Mouse (Mus musculus) myocyte (in vitro differentiated cells): ENCODE measurements around the gene Tdgf1.

Experiments
- CEBPB ChIP-seq: IDR thresholded peaks from 2 replicates; pipeline ENCODE4 v1.6.1; 2011; ENCODE audit warnings: mild to moderate bottlenecking, moderate library complexity; ENCODE audit not compliant: poor library complexity, insufficient read depth, severe bottlenecking
- E2F4 ChIP-seq: IDR thresholded peaks from one replicate; pipeline ENCODE4 v1.6.1; 2011; ENCODE audit warnings: mild to moderate bottlenecking, control low read depth, moderate library complexity; ENCODE audit not compliant: insufficient read depth
- MAX ChIP-seq: IDR thresholded peaks from one replicate; pipeline ENCODE4 v1.6.1; 2011; ENCODE audit warnings: low read depth, mild to moderate bottlenecking, control low read depth
- MYOG ChIP-seq, 3 experiments: IDR thresholded peaks; one replicate each; pipeline ENCODE4 v1.6.1; 2011; ENCODE audit warnings: control low read depth in 2 of 3, low read depth in 2 of 3, mild to moderate bottlenecking in 2 of 3; ENCODE audit not compliant: insufficient read length in 2 of 3, control insufficient read depth in 1 of 3, insufficient read depth in 1 of 3
- POLR2A ChIP-seq: IDR thresholded peaks from one replicate; pipeline ENCODE4 v1.6.1; 2011; ENCODE audit warnings: low read depth, mild to moderate bottlenecking, control low read depth, moderate library complexity; ENCODE audit not compliant: insufficient read length
- POLR2AphosphoS2 ChIP-seq: IDR thresholded peaks from one replicate; pipeline ENCODE4 v1.6.1; 2011; ENCODE audit warnings: low read depth, control low read depth; ENCODE audit not compliant: insufficient read length
- SRF ChIP-seq: IDR thresholded peaks from one replicate; pipeline ENCODE4 v1.6.1; 2011; ENCODE audit warnings: low read depth; ENCODE audit not compliant: control insufficient read depth, insufficient read length
- TCF12 ChIP-seq: IDR thresholded peaks from one replicate; pipeline ENCODE4 v1.6.1; 2011; ENCODE audit warnings: mild to moderate bottlenecking, control low read depth; ENCODE audit not compliant: poor library complexity, insufficient read depth, severe bottlenecking
- TCF3 ChIP-seq: IDR thresholded peaks from one replicate; pipeline ENCODE4 v1.6.1; 2011; ENCODE audit warnings: low read depth, control low read depth; ENCODE audit not compliant: insufficient read length
- USF1 ChIP-seq: IDR thresholded peaks from one replicate; pipeline ENCODE4 v1.6.1; 2011; ENCODE audit warnings: low read depth, mild to moderate bottlenecking, control low read depth, moderate library complexity

- no peak for TF ChIP-seq MYOG (IDR thresholded peaks at IDR 0.05; ENCODE audit: control insufficient read depth in 1 of 3, insufficient read depth in 1 of 3, insufficient read length in 2 of 3, low read depth in 2 of 3)
- TF ChIP-seq E2F4 = no peak
- no peak for TF ChIP-seq USF1
- no peak for TF ChIP-seq POLR2A
- TF ChIP-seq POLR2AphosphoS2 = no peak
- no peak for TF ChIP-seq MAX
- no peak for TF ChIP-seq CEBPB
- TF ChIP-seq TCF12 = no peak
- TF ChIP-seq SRF = no peak
- TF ChIP-seq TCF3 = no peak
Measured at GRCm38 (mm10) chr9:110951866-110952265, 5.9 kb upstream of the Tdgf1 start.
